Mouse (Mus musculus) heart, adult 2 months (tissue): ENCODE data around the gene Pld1. TPM values are rescaled to one million over a fixed set of nuclear protein-coding genes. Genes with fewer than 3 reads are reported as not detected.

Experiments
- DNase-seq, 2 experiments: peaks; one replicate each; pipeline ENCODE4 v3.0.0; 2021
- H3K27ac ChIP-seq: fragments of 200-600 bp; 2 replicates; pipeline ENCODE4 v1.8.1; 2022
- H3K27me3 ChIP-seq: fragments of 200-500 bp; 2 replicates; pipeline ENCODE4 v1.6.1; 2012; ENCODE audit warnings: mild to moderate bottlenecking, low read length, inconsistent platforms, mixed read lengths; ENCODE audit not compliant: control insufficient read depth, insufficient read depth
- H3K36me3 ChIP-seq: fragments of 200-500 bp; 2 replicates; pipeline ENCODE4 v1.6.1; 2012; ENCODE audit warnings: low read length, inconsistent platforms; ENCODE audit not compliant: control insufficient read depth, insufficient read depth
- H3K4me1 ChIP-seq: fragments of 200-500 bp; 2 replicates; pipeline ENCODE4 v1.6.1; 2011; ENCODE audit warnings: low read length; ENCODE audit not compliant: control insufficient read depth, insufficient read depth
- H3K4me3 ChIP-seq: fragments of 200-600 bp; 2 replicates; pipeline ENCODE4 v1.8.1; 2022
- H3K79me2 ChIP-seq: fragments of 200-500 bp; replicated peaks from 2 replicates; pipeline ENCODE4 v1.6.1; 2012; ENCODE audit warnings: mild to moderate bottlenecking, inconsistent platforms, low read length, moderate library complexity, mixed read lengths; ENCODE audit not compliant: control insufficient read depth, insufficient read depth
- H3K9ac ChIP-seq: fragments of 200-500 bp; 2 replicates; pipeline ENCODE4 v1.6.1; 2012; ENCODE audit warnings: low read depth, mild to moderate bottlenecking, control low read depth, inconsistent platforms, low read length, mixed read lengths
- CTCF ChIP-seq: fragments of 200-600 bp; IDR thresholded peaks from 2 replicates; pipeline ENCODE4 v1.8.1; 2022; ENCODE audit warnings: antibody characterized with exemption, mild to moderate bottlenecking, moderate library complexity
- EP300 ChIP-seq: fragments of 200-500 bp; IDR thresholded peaks from 2 replicates; pipeline ENCODE4 v1.6.1; 2011; ENCODE audit warnings: low read depth, low read length, control low read depth; ENCODE audit not compliant: insufficient read depth
- POLR2A ChIP-seq: fragments of 200-500 bp; IDR thresholded peaks from 2 replicates; pipeline ENCODE4 v1.6.1; 2011; ENCODE audit warnings: mild to moderate bottlenecking, low read depth, low read length, control low read depth; ENCODE audit not compliant: insufficient read depth
- WGBS: fragments of 180-500 bp; shearing (Covaris S2); methylation state at CpG from one replicate; pipeline ENCODE4 v1.1.7; 2018; 5-methylcytosine and 5-hydroxymethylcytosine counted together
- intact Hi-C: fragments of 180-260 bp; cut with DNase I; formaldehyde crosslinking; loops from one replicate; pipeline ENCODE4 v1.15.1; 2025
- polyA plus RNA-seq: library from polyadenylated mRNA; depleted of rRNA; stranded (reverse); fragments of >200 nt; gene quantifications from 2 replicates; pipeline ENCODE4 v1.2.3, GENCODE M21; 2012
- total RNA-seq, 2 experiments: library from RNA; stranded (reverse); gene quantifications; 2 replicates each; pipeline ENCODE4 v1.2.3; 2021

The Pld1 gene
- total and polyA plus RNA-seq, 3 experiments = 4.0 to 11.8 (median 11.4) TPM

- Histone ChIP-seq H3K27me3 (no peaks in the 10 kb centered on the region), H3K36me3 (no peaks in the 10 kb centered on the region), H3K4me3 (no peak overlapping the region), H3K9ac (no peak overlapping the region), H3K27ac (no peak overlapping the region), H3K79me2 (0 out of 2 replicates have a peak, but pooled peaks cover 2% of the 10 kb centered on the region), H3K4me1 (no peaks in the 10 kb centered on the region)
- WGBS = 79% methylated on average over 8 of the region's 8 CpGs
- TF ChIP-seq POLR2A (no peak), CTCF (no peak), EP300 (no peak)
- DNase-seq = no peak
- intact Hi-C loops = no loop called here
Observed at GRCm38 (mm10) chr3:27968671-27969070, 30.2 kb downstream of the Pld1 start.

- Histone ChIP-seq H3K4me1 (peaks cover 2% of the 10 kb centered on the region), H3K27ac (no peak overlapping the region), H3K79me2 (no peaks in the 10 kb centered on the region), H3K27me3 (no peaks in the 10 kb centered on the region), H3K9ac (no peak overlapping the region), H3K4me3 (no peak overlapping the region), H3K36me3 (no peaks in the 10 kb centered on the region)
- WGBS = 85% methylated on average over 7 of the region's 7 CpGs
- no peak for DNase-seq
- TF ChIP-seq POLR2A (no peak), EP300 (no peak), CTCF (no peak)
- intact Hi-C loops = no loop called here
Observed at GRCm38 (mm10) chr3:27973936-27974335, 35.4 kb downstream of the Pld1 start.

DNA sequence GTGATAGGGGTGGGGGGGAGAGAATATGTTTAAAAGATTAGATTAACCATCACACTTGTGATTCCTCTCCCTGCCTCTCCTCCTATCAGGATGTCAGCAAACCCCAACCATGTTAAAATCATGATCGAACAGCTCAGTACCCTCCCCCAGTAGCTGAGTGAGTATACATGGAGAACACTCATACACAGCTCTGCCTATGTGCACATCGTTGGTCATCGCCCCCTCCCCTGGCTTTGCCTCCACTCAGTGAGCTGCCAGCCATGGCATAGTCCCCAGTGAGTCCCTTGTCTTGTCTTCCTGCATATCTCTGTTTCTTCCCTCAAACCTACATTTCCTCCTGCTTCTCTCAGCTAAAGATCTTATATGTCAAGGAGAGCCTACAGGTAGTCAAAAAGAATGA is 36.5 kb downstream of the Pld1 start:
- intact Hi-C loops = no loop called here

DNA sequence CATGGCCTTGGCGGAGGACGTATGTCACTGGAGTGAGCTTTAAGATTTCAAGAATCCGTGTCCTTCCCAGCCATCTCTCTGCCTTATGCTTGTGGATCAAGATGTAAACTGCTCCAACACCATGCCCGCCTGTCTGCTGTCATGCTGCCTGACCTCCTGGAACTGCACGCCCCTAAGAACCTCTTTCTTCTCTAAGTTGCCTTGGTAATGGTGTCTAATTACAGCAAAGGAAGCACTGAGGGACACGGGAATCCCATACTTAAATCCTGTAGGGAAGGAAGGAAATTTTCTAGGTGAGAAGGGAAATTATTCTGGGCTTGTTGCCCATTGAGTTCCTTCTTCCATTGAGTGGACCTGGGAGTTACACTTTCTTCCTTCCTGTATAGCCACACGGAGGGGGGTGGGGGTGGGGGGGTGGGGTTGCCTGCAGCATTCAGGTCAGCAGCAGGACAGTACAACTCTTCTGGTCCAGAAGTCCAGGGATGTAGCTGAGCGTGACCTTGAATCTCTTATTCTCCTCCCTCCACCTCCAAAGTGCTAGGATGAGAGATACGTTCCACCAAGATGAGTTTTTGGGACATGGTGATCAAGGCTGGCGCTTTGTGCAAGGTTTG is 38.5 kb downstream of the Pld1 start:
- Histone ChIP-seq H3K36me3 (no peaks in the 10 kb centered on the region), H3K4me3 (no peak overlapping the region), H3K79me2 (no peaks in the 10 kb centered on the region), H3K4me1 (peaks cover 2% of the 10 kb centered on the region), H3K9ac (no peak overlapping the region), H3K27me3 (no peaks in the 10 kb centered on the region), H3K27ac (no peak overlapping the region)
- DNase-seq = no peak
- WGBS = 60% methylated on average over 10 of the region's 10 CpGs
- TF ChIP-seq EP300 = no peak
- TF ChIP-seq CTCF = no peak
- TF ChIP-seq POLR2A = no peak
- intact Hi-C loops = no loop called here

More for the DNA sequence above, 36.5 kb downstream of the Pld1 start:
- Histone ChIP-seq H3K27ac (no peak overlapping the region), H3K36me3 (no peaks in the 10 kb centered on the region), H3K4me1 (peaks cover 2% of the 10 kb centered on the region), H3K9ac (no peak overlapping the region), H3K4me3 (no peak overlapping the region), H3K27me3 (no peaks in the 10 kb centered on the region), H3K79me2 (no peaks in the 10 kb centered on the region)
- TF ChIP-seq EP300 (no peak), POLR2A (no peak), CTCF (no peak)
- DNase-seq = no peak
- WGBS = 88% methylated on average over 3 of the region's 3 CpGs

GRCm38 (mm10) chr3:27978030-27978723 is 39.7 kb downstream of the Pld1 start:
- peaks cover 4% of the 10 kb centered on the region for H3K4me1 ChIP-seq
- WGBS = 67% methylated on average over 9 of the region's 9 CpGs
- no peaks in the 10 kb centered on the region for H3K79me2 ChIP-seq
- DNase-seq = no peak
- H3K36me3 ChIP-seq = no peaks in the 10 kb centered on the region
- no peak overlapping the region for H3K27ac ChIP-seq
- no peak overlapping the region for H3K4me3 ChIP-seq
- H3K27me3 ChIP-seq = no peaks in the 10 kb centered on the region
- TF ChIP-seq EP300 (no peak), CTCF (no peak), POLR2A (no peak)
- H3K9ac ChIP-seq = no peak overlapping the region
- intact Hi-C loops = no loop called here

- WGBS = 63% methylated on average over 4 of the region's 4 CpGs
- Histone ChIP-seq H3K4me3 (no peak overlapping the region), H3K9ac (no peak overlapping the region), H3K27ac (no peak overlapping the region), H3K79me2 (no peaks in the 10 kb centered on the region), H3K4me1 (peaks cover 4% of the 10 kb centered on the region), H3K36me3 (no peaks in the 10 kb centered on the region), H3K27me3 (no peaks in the 10 kb centered on the region)
- peak in 1 of 2 experiments; percentile 13 for DNase-seq
- intact Hi-C loops = loop anchor here (5.0 kb wide), 2 partner anchors 269 to 519 kb away; partner anchors contain the start of gene Fndc3b
- no peak for TF ChIP-seq CTCF
- no peak for TF ChIP-seq EP300
- no peak for TF ChIP-seq POLR2A
Observed at GRCm38 (mm10) chr3:27981591-27981990, 43.1 kb downstream of the Pld1 start.
